ENCODE assay signal across 11 mouse cellular contexts in the genomic region with DNA sequence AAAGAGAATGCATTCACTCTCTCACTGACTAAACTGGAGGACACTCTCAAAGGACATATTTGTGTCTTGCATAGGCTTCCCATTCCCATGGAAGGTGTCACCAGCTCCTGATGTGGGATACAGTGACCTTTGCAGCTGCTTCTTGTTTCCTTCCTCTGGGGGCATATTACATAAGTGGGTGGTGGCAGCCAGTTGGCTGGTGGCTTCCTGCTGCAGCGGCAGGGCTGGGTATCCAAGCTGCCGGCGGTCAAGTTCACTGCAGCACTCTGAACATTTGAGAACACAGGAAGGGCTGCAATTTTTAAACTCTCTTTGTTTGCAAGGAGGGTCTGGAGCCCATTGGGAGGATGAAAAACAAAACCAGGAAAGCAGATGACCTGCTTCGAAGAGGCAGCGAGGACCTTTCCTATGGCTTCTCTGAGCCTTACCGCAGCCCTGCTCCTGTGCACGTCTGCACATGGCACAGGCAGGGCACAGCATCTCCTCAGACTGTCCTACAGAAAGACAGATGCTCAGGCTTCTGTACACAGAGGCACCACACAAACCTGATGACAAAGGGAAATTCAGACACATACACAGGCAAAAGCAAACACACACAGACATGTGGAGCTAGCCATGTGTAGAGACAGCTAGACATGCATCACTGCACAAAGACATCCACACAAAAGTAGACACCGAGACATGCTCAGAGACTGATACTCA.
DNase-seq lines count a peak whose midpoint lies in the region; ATAC-seq and TF ChIP-seq lines count a peak whose summit lies in the region.
"Had no signal": no experiment of that assay in that cellular context is flagged by ENCODE, and none has a peak within 500 bp of the region (broad histone marks: within the 10 kb centered on the region; RNA-seq: fewer than 3 reads in every experiment).

No protein-coding gene starts in this region.

- H3K36me3 ChIP-seq in liver, adult 2 months (ENCODE audit: control insufficient read depth, insufficient read depth, low read length) = no peaks in the 10 kb centered on the region
- H3K36me3 ChIP-seq in liver, embryonic 12.5 days = no peaks in the 10 kb centered on the region
- H3K36me3 ChIP-seq: midbrain, embryonic 13.5 days had no signal

- TF ChIP-seq CTCF in liver, adult 2 months (IDR thresholded peaks at IDR 0.05; ENCODE audit: low read depth, low read length) = no peak

- H3K4me2 ChIP-seq in liver, embryonic 12.5 days = no peak overlapping the region
- H3K4me2 ChIP-seq: forebrain, embryonic 13.5 days; midbrain, embryonic 13.5 days had no signal

- 76% methylated on average over 8 of the region's 8 CpGs for WGBS in liver, adult 2 months
- 49% methylated on average over 8 of the region's 8 CpGs for WGBS in liver, embryonic 12.5 days (ENCODE audit: insufficient replicate concordance)

- H3K79me2 ChIP-seq in liver, adult 2 months (ENCODE audit: control insufficient read depth, insufficient read depth, low read length) = no peaks in the 10 kb centered on the region

- no peak overlapping the region for H3K9ac ChIP-seq in liver, adult 2 months (ENCODE audit: low read depth, low read length)
- no peak overlapping the region for H3K9ac ChIP-seq in liver, embryonic 12.5 days
- H3K9ac ChIP-seq: forebrain, embryonic 13.5 days; midbrain, embryonic 13.5 days had no signal

- H3K27me3 ChIP-seq in liver, adult 2 months (ENCODE audit: control insufficient read depth, insufficient read depth, low read length) = 0 out of 2 replicates have a peak, but pooled peaks cover 3% of the 10 kb centered on the region
- no peaks in the 10 kb centered on the region for H3K27me3 ChIP-seq in liver, embryonic 12.5 days (replicated peaks)
- H3K27me3 ChIP-seq: forebrain, embryonic 13.5 days; midbrain, embryonic 13.5 days had no signal

- H3K4me1 ChIP-seq in liver, adult 2 months (ENCODE audit: control insufficient read depth, insufficient read depth, low read length) = peaks cover 13% of the 10 kb centered on the region
- peaks cover 14% of the 10 kb centered on the region for H3K4me1 ChIP-seq in liver, embryonic 12.5 days
- H3K4me1 ChIP-seq: forebrain, embryonic 13.5 days; midbrain, embryonic 13.5 days had no signal

- no peak for ATAC-seq in liver, embryonic 12.5 days
- peak; percentile 81 for ATAC-seq in granulocyte monocyte progenitor cell, adult 5-6 weeks (replicated peaks; ENCODE audit: poor library complexity, severe bottlenecking)
- no peak for ATAC-seq in monocyte, adult 5-6 weeks (replicated peaks; ENCODE audit: insufficient number of reproducible peaks, low FRiP score, low TSS enrichment, poor library complexity, severe bottlenecking)
- ATAC-seq: forebrain, embryonic 13.5 days; midbrain, embryonic 13.5 days had no signal

- no peaks in the 10 kb centered on the region for H3K9me3 ChIP-seq in liver, embryonic 12.5 days (replicated peaks)
- H3K9me3 ChIP-seq: forebrain, embryonic 13.5 days; midbrain, embryonic 13.5 days had no signal

- no peak overlapping the region for H3K4me3 ChIP-seq in liver, adult 2 months (ENCODE audit: insufficient read depth, low read depth, low read length)
- H3K4me3 ChIP-seq in liver, embryonic 12.5 days = no peak overlapping the region
- H3K4me3 ChIP-seq: forebrain, embryonic 13.5 days; midbrain, embryonic 13.5 days had no signal

- H3K27ac ChIP-seq in liver, adult 2 months (replicated peaks; ENCODE audit: insufficient read depth, low read depth, low read length) = 0 out of 2 replicates have a peak overlapping the region, but pooled peaks have one; percentile 1
- no peak overlapping the region for H3K27ac ChIP-seq in liver, embryonic 12.5 days
- H3K27ac ChIP-seq: forebrain, embryonic 13.5 days; midbrain, embryonic 13.5 days had no signal

- TF ChIP-seq POLR2A in liver, adult 2 months (IDR thresholded peaks at IDR 0.05; ENCODE audit: extremely low read depth, insufficient read depth, low read length) = no peak

- DNase-seq in liver, adult 2 months (ENCODE audit: extremely low read depth, low read depth, low spot score) = no peak
- peak; percentile 41 to 57 for DNase-seq in kidney, adult 8-10 months
- DNase-seq in lung, postnatal 14 days = peak; percentile 25
- DNase-seq in testis, postnatal 10 days (ENCODE audit: low spot score) = no peak
- no peak for DNase-seq in layer of hippocampus, postnatal 36 days
- DNase-seq: thymus, postnatal 14 days had no signal

Comparison
In these comparisons a context has a peak if more than half of its experiments do, and no peak if none do; other contexts are left out.
1. DNase-seq: peak in kidney, adult 8-10 months (2 of 2) and lung, postnatal 14 days (single experiment); none in liver, adult 2 months (single experiment), testis, postnatal 10 days (single experiment) and layer of hippocampus, postnatal 36 days (0 of 2).